Mouse (Mus musculus) embryonic facial prominence, embryonic 12.5 days (tissue): ENCODE results near the gene Pla2g1b. TPM values are rescaled to one million over a fixed set of nuclear protein-coding genes. Genes with fewer than 3 reads are reported as not detected.

Experiments used
- ATAC-seq: fragments of 200-750 bp; cut with Nextera tagmentation; 2 replicates; pipeline ENCODE4 v1.8.0; 2017; ENCODE audit not compliant: insufficient number of reproducible peaks, insufficient read depth, low FRiP score, low TSS enrichment
- H3K27ac ChIP-seq: fragments of 300-500 bp; sonication (generic); 2 replicates; pipeline ENCODE4 v1.5.1; 2016; ENCODE audit warnings: mild to moderate bottlenecking
- H3K27me3 ChIP-seq: fragments of 300-500 bp; sonication (generic); 2 replicates; pipeline ENCODE4 v1.6.1; 2016; ENCODE audit warnings: mild to moderate bottlenecking, moderate library complexity
- H3K36me3 ChIP-seq: fragments of 300-500 bp; sonication (generic); 2 replicates; pipeline ENCODE4 v1.6.1; 2016; ENCODE audit warnings: mild to moderate bottlenecking
- H3K4me1 ChIP-seq: fragments of 300-500 bp; sonication (generic); 2 replicates; pipeline ENCODE4 v1.6.1; 2016
- H3K4me2 ChIP-seq: fragments of 300-500 bp; sonication (generic); replicated peaks from 2 replicates; pipeline ENCODE4 v1.6.1; 2016; ENCODE audit warnings: mild to moderate bottlenecking, moderate library complexity
- H3K4me3 ChIP-seq: fragments of 300-500 bp; sonication (generic); 2 replicates; pipeline ENCODE4 v1.5.1; 2016; ENCODE audit warnings: mild to moderate bottlenecking
- H3K9ac ChIP-seq: fragments of 300-500 bp; sonication (generic); 2 replicates; pipeline ENCODE4 v1.6.1; 2016; ENCODE audit warnings: mild to moderate bottlenecking, moderate library complexity
- H3K9me3 ChIP-seq: fragments of 300-500 bp; sonication (generic); 2 replicates; pipeline ENCODE4 v1.6.1; 2016; ENCODE audit warnings: mild to moderate bottlenecking, moderate library complexity
- WGBS: fragments of 180-500 bp; shearing (Covaris S2); methylation state at CpG from one replicate; pipeline ENCODE4 v1.1.7; 2016; 5-methylcytosine and 5-hydroxymethylcytosine counted together
- polyA plus RNA-seq: library from polyadenylated mRNA; unstranded; fragments of >200 nt; fragmentation: Nextera tagmentation; extraction: Ambion mirVana; gene quantifications from 2 replicates; pipeline ENCODE4 v1.2.1, GENCODE M21; 2016

Gene Pla2g1b
- polyA plus RNA-seq, 1 experiment from 2014 or later, result not detected

- Histone ChIP-seq H3K9me3 (no peaks in the 10 kb centered on the region), H3K4me2 (no peak overlapping the region)
These were observed 16.8 kb upstream of the Pla2g1b start for GRCm38 (mm10) chr5:115449247-115449646.

GRCm38 (mm10) chr5:115450410-115451317 lies 15.4 kb upstream of the Pla2g1b start:
- Histone ChIP-seq H3K36me3 (peaks cover 85% of the 10 kb centered on the region), H3K9me3 (no peaks in the 10 kb centered on the region), H3K4me1 (no peaks in the 10 kb centered on the region), H3K27me3 (no peaks in the 10 kb centered on the region), H3K4me2 (no peak overlapping the region), H3K27ac (no peak overlapping the region), H3K4me3 (no peak overlapping the region), H3K9ac (no peak overlapping the region)
- 93% methylated on average over 27 of the region's 27 CpGs for WGBS
- ATAC-seq, result no peak

More at GRCm38 (mm10) chr5:115449247-115449646, 16.8 kb upstream of the Pla2g1b start:
- Histone ChIP-seq H3K4me1 (no peaks in the 10 kb centered on the region), H3K4me3 (no peak overlapping the region), H3K27me3 (no peaks in the 10 kb centered on the region), H3K27ac (no peak overlapping the region), H3K9ac (no peak overlapping the region), H3K36me3 (peaks cover 94% of the 10 kb centered on the region)
- no peak for ATAC-seq
- WGBS, result 85% methylated on average over 3 of the region's 3 CpGs

- ATAC-seq, result no peak
- H3K27ac ChIP-seq, result no peak overlapping the region
- H3K9me3 ChIP-seq, result no peaks in the 10 kb centered on the region
- no peaks in the 10 kb centered on the region for H3K27me3 ChIP-seq
- 83% methylated on average over 12 of the region's 12 CpGs for WGBS
- H3K4me2 ChIP-seq, result no peak overlapping the region
- peaks cover 47% of the 10 kb centered on the region for H3K36me3 ChIP-seq
- H3K4me3 ChIP-seq, result no peak overlapping the region
- H3K4me1 ChIP-seq, result no peaks in the 10 kb centered on the region
- no peak overlapping the region for H3K9ac ChIP-seq
These were observed 11.5 kb upstream of the Pla2g1b start for GRCm38 (mm10) chr5:115454422-115455090.

DNA sequence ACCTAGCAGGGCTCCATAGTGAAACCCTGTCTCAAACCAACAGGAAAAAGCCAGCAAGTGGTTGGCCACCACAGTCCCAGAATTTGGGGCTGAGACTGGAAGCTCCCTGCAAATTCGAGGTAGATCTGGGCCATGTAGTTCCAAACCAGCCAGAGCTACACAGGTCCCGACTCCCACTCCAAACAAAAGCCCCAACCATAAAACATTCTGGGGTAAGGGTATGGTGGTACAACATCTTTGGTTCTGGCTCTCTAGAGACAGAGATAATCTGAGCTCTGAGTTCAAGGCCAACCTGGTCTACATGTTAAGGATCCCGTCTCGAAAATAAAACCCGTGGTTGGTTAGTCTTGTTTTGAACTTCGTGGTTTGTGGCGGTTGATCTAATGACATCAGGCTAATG lies 10.2 kb upstream of the Pla2g1b start:
- Histone ChIP-seq H3K27ac (no peak overlapping the region), H3K36me3 (peaks cover 36% of the 10 kb centered on the region), H3K4me1 (no peaks in the 10 kb centered on the region), H3K4me2 (no peak overlapping the region), H3K27me3 (no peaks in the 10 kb centered on the region), H3K9ac (no peak overlapping the region), H3K9me3 (no peaks in the 10 kb centered on the region), H3K4me3 (no peak overlapping the region)
- no peak for ATAC-seq
- WGBS, result 78% methylated on average over 7 of the region's 7 CpGs

GRCm38 (mm10) chr5:115458918-115459317 lies 7.1 kb upstream of the Pla2g1b start:
- H3K4me1 ChIP-seq, result no peaks in the 10 kb centered on the region
- no peak for ATAC-seq
- no peak overlapping the region for H3K4me2 ChIP-seq
- peaks cover 8% of the 10 kb centered on the region for H3K36me3 ChIP-seq
- 66% methylated on average over 13 of the region's 13 CpGs for WGBS
- no peaks in the 10 kb centered on the region for H3K9me3 ChIP-seq
- H3K27ac ChIP-seq, result no peak overlapping the region
- no peak overlapping the region for H3K9ac ChIP-seq
- H3K27me3 ChIP-seq, result no peaks in the 10 kb centered on the region
- H3K4me3 ChIP-seq, result no peak overlapping the region

GRCm38 (mm10) chr5:115464408-115465115 lies 1.5 kb upstream of the Pla2g1b start:
- no peak overlapping the region for H3K4me2 ChIP-seq
- 77% methylated on average over 18 of the region's 18 CpGs for WGBS

GRCm38 (mm10) chr5:115469791-115470190 lies 3.7 kb downstream of the Pla2g1b start:
- H3K36me3 ChIP-seq, result no peaks in the 10 kb centered on the region
- no peak overlapping the region for H3K4me3 ChIP-seq
- no peak overlapping the region for H3K9ac ChIP-seq
- H3K4me1 ChIP-seq, result no peaks in the 10 kb centered on the region
- no peak overlapping the region for H3K27ac ChIP-seq
- H3K4me2 ChIP-seq, result no peak overlapping the region
- H3K27me3 ChIP-seq, result no peaks in the 10 kb centered on the region
- no peak for ATAC-seq
- WGBS, result 63% methylated on average over 6 of the region's 6 CpGs
- H3K9me3 ChIP-seq, result no peaks in the 10 kb centered on the region

More at GRCm38 (mm10) chr5:115464408-115465115, 1.5 kb upstream of the Pla2g1b start:
- ATAC-seq, result no peak
- H3K9me3 ChIP-seq, result no peaks in the 10 kb centered on the region
- H3K4me3 ChIP-seq, result no peak overlapping the region
- no peak overlapping the region for H3K9ac ChIP-seq
- H3K36me3 ChIP-seq, result no peaks in the 10 kb centered on the region
- H3K4me1 ChIP-seq, result no peaks in the 10 kb centered on the region
- no peaks in the 10 kb centered on the region for H3K27me3 ChIP-seq
- H3K27ac ChIP-seq, result no peak overlapping the region

GRCm38 (mm10) chr5:115470766-115471531 lies 4.9 kb downstream of the Pla2g1b start:
- Histone ChIP-seq H3K27ac (no peak overlapping the region), H3K4me2 (0 out of 2 replicates have a peak overlapping the region, but pooled peaks have one; percentile 8), H3K27me3 (no peaks in the 10 kb centered on the region), H3K9ac (no peak overlapping the region), H3K36me3 (no peaks in the 10 kb centered on the region), H3K4me1 (0 out of 2 replicates have a peak, but pooled peaks cover 4% of the 10 kb centered on the region), H3K9me3 (no peaks in the 10 kb centered on the region), H3K4me3 (no peak overlapping the region)
- WGBS, result 40% methylated on average over 20 of the region's 20 CpGs
- no peak for ATAC-seq

DNA sequence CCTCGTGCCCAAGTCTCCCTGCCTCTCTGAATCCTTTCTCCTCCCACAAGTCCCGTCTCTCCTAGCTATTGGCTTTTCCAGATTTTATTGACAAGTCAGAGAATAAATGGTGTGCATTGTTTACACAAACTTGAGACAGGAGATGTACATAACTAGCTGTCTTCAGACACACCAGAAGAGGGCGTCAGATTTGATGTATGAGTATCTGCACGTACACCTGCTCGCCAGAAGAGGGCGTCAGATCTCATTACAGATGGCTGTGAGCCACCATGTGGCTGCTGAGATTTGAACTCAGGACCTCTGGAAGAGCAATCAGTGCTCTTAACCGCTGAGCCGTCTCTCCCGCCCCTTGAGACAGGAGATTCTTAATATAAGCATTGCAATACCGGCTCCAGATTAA lies 7.1 kb downstream of the Pla2g1b start:
- H3K4me1 ChIP-seq, result 0 out of 2 replicates have a peak, but pooled peaks cover 4% of the 10 kb centered on the region
- H3K9me3 ChIP-seq, result no peaks in the 10 kb centered on the region
- H3K27me3 ChIP-seq, result no peaks in the 10 kb centered on the region
- no peak overlapping the region for H3K4me3 ChIP-seq
- H3K36me3 ChIP-seq, result no peaks in the 10 kb centered on the region
- no peak overlapping the region for H3K9ac ChIP-seq
- H3K4me2 ChIP-seq, result no peak overlapping the region
- 74% methylated on average over 10 of the region's 10 CpGs for WGBS
- no peak for ATAC-seq
- H3K27ac ChIP-seq, result no peak overlapping the region

DNA sequence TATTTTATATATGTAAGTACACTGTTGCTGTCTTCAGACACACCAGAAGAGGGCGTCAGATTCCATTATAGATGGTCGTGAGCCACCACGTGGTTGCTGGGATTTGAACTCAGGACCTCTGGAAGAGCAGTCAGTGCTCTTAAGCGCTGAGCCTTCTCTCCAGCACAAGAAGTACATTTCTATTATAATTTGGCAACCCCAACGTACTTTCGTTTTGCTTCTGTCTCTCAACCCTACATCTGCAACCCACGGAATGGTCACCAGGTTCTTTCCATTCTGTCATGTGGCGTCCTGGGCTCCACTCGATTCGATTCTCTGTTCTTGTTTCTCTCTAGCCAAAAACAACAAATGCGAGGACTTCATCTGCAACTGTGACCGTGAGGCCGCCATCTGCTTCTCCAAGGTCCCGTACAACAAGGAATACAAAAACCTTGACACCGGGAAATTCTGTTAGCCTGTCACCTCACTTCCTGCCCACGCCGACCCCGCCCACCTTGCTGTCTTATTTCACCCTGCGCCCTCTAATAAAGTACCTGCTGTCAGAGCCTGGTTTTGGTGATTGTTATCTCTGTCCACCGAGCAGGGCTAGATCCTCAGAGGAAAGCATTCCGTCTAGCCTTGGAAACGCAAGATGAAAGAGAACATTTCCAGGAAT lies 8.2 kb downstream of the Pla2g1b start:
- Histone ChIP-seq H3K4me2 (no peak overlapping the region), H3K4me1 (0 out of 2 replicates have a peak, but pooled peaks cover 4% of the 10 kb centered on the region), H3K36me3 (no peaks in the 10 kb centered on the region), H3K9ac (no peak overlapping the region), H3K4me3 (no peak overlapping the region), H3K27me3 (no peaks in the 10 kb centered on the region), H3K9me3 (no peaks in the 10 kb centered on the region), H3K27ac (no peak overlapping the region)
- WGBS, result 71% methylated on average over 22 of the region's 22 CpGs
- ATAC-seq, result no peak
